Mouse (Mus musculus): ENCODE results near the gene Dync1i1. TPM values are rescaled to one million over a fixed set of nuclear protein-coding genes. Genes with fewer than 3 reads are reported as not detected.

Gene Dync1i1
- polyA plus RNA-seq, 1 experiment from 2014 or later = 16.2 TPM

GRCm38 (mm10) chr6:5734862-5735261 is 9.4 kb downstream of the Dync1i1 start:
- no peaks in the 10 kb centered on the region for H3K27me3 ChIP-seq (replicated peaks)
- H3K9ac ChIP-seq = no peak overlapping the region
- ATAC-seq (ENCODE audit: low FRiP score, low read depth) = no peak
- no peaks in the 10 kb centered on the region for H3K36me3 ChIP-seq
- H3K4me1 ChIP-seq = no peaks in the 10 kb centered on the region
- WGBS = 85% methylated on average over 1 of the region's 1 CpGs
- H3K9me3 ChIP-seq = no peaks in the 10 kb centered on the region
- H3K4me2 ChIP-seq (replicated peaks) = no peak overlapping the region
- no peak overlapping the region for H3K4me3 ChIP-seq
- H3K27ac ChIP-seq = no peak overlapping the region

GRCm38 (mm10) chr6:5739711-5740110 is 14.3 kb downstream of the Dync1i1 start:
- WGBS = 74% methylated on average over 7 of the region's 7 CpGs
- no peak overlapping the region for H3K4me3 ChIP-seq
- no peak overlapping the region for H3K27ac ChIP-seq
- no peak overlapping the region for H3K9ac ChIP-seq
- H3K27me3 ChIP-seq (replicated peaks) = no peaks in the 10 kb centered on the region
- H3K4me2 ChIP-seq (replicated peaks) = no peak overlapping the region
- peak; percentile 49; the same call in 1 of the 2 replicates for ATAC-seq (ENCODE audit: low FRiP score, low read depth)
- H3K36me3 ChIP-seq = no peaks in the 10 kb centered on the region
- no peaks in the 10 kb centered on the region for H3K4me1 ChIP-seq
- H3K9me3 ChIP-seq = no peaks in the 10 kb centered on the region

- ATAC-seq (ENCODE audit: low FRiP score, low read depth) = no peak
- Histone ChIP-seq H3K4me1 (no peaks in the 10 kb centered on the region), H3K9ac (no peak overlapping the region), H3K36me3 (no peaks in the 10 kb centered on the region), H3K27me3 (replicated peaks) (no peaks in the 10 kb centered on the region), H3K4me3 (no peak overlapping the region), H3K27ac (no peak overlapping the region), H3K9me3 (no peaks in the 10 kb centered on the region), H3K4me2 (replicated peaks) (no peak overlapping the region)
- whole genome bisulfite sequencing = 88% methylated on average over 6 of the region's 6 CpGs
Observed at GRCm38 (mm10) chr6:5741395-5742032, 16.1 kb downstream of the Dync1i1 start.

- no peaks in the 10 kb centered on the region for H3K27me3 ChIP-seq (replicated peaks)
- no peak overlapping the region for H3K4me2 ChIP-seq (replicated peaks)
- peaks cover 4% of the 10 kb centered on the region; the same call in 1 of the 2 replicates for H3K4me1 ChIP-seq
- no peak for ATAC-seq (ENCODE audit: low FRiP score, low read depth)
- H3K4me3 ChIP-seq = no peak overlapping the region
- H3K9ac ChIP-seq = no peak overlapping the region
- H3K36me3 ChIP-seq = no peaks in the 10 kb centered on the region
- no peak overlapping the region for H3K27ac ChIP-seq
- WGBS = 83% methylated on average over 6 of the region's 6 CpGs
- no peaks in the 10 kb centered on the region for H3K9me3 ChIP-seq
Observed at GRCm38 (mm10) chr6:5750079-5750711, 24.8 kb downstream of the Dync1i1 start.

DNA sequence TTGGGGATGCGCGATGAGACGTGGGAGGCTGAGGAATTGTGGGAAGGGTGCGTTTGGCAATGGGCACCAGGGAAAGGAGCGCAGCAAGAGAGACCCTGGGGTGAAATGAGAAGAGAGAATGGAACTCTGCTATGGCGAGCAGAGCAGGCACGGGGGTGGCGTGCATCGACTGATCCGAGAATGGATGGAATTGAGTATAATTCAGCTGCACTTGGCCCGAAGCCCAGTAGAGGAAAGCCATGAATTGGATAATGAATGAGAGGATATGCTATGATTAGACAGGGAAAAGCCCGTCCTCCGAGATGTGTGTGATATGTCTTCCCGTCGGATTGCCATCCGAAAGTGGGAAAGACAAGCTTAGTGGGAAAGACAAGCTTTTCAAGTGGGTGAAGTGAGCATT is 26.7 kb downstream of the Dync1i1 start:
- no peak overlapping the region for H3K4me2 ChIP-seq (replicated peaks)
- 81% methylated on average over 16 of the region's 16 CpGs for WGBS
- peaks cover 4% of the 10 kb centered on the region; the same call in 1 of the 2 replicates for H3K4me1 ChIP-seq
- H3K27ac ChIP-seq = no peak overlapping the region
- no peaks in the 10 kb centered on the region for H3K27me3 ChIP-seq (replicated peaks)
- no peak overlapping the region for H3K9ac ChIP-seq
- H3K9me3 ChIP-seq = no peaks in the 10 kb centered on the region
- H3K4me3 ChIP-seq = no peak overlapping the region
- ATAC-seq (ENCODE audit: low FRiP score, low read depth) = no peak
- no peaks in the 10 kb centered on the region for H3K36me3 ChIP-seq

GRCm38 (mm10) chr6:5752617-5753016 is 27.2 kb downstream of the Dync1i1 start:
- WGBS = 57% methylated on average over 5 of the region's 5 CpGs
- Histone ChIP-seq H3K4me3 (no peak overlapping the region), H3K4me2 (replicated peaks) (no peak overlapping the region)

DNA sequence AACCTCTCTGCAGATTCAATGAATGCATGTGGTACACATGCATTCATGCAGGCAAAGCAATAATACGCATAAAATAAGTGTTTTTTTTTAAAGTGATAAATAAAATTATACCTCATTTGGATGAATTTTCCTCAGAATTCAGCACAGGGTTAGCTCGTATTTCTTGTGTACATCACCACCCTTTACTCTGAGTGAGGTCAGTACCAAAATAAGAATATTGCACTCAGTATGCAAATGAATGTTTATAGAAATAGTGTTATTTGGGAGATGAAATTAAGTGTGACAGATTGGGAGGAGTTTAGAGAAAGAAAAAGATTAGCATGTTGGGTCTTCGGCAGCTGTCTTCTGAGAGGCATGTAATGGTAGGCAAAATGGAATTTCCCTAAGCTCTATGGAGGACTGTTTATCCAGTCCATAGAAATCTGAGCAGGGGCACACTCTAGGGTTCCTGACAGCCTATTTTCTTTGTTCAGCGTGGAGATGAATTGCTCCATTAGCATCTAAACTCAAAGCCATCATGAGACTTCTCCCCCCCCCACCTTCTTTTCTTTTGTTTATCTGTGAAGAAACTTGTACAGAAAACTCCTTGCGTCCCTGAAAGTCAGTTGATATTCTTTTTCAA is 31.2 kb downstream of the Dync1i1 start:
- H3K4me3 ChIP-seq = no peak overlapping the region
- no peak overlapping the region for H3K9ac ChIP-seq
- no peak overlapping the region for H3K4me2 ChIP-seq (replicated peaks)
- 34% methylated on average over 5 of the region's 5 CpGs for WGBS
- H3K9me3 ChIP-seq = no peaks in the 10 kb centered on the region
- H3K27me3 ChIP-seq (replicated peaks) = no peaks in the 10 kb centered on the region
- H3K27ac ChIP-seq = no peak overlapping the region
- no peaks in the 10 kb centered on the region for H3K36me3 ChIP-seq
- ATAC-seq (ENCODE audit: low FRiP score, low read depth) = peak; percentile 88
- peaks cover 4% of the 10 kb centered on the region; the same call in 1 of the 2 replicates for H3K4me1 ChIP-seq

More at GRCm38 (mm10) chr6:5752617-5753016, 27.2 kb downstream of the Dync1i1 start:
- Histone ChIP-seq H3K27ac (no peak overlapping the region), H3K27me3 (replicated peaks) (no peaks in the 10 kb centered on the region), H3K9ac (no peak overlapping the region), H3K9me3 (no peaks in the 10 kb centered on the region), H3K36me3 (no peaks in the 10 kb centered on the region), H3K4me1 (peaks cover 4% of the 10 kb centered on the region; the same call in 1 of the 2 replicates)
- peak; percentile 54 for ATAC-seq (ENCODE audit: low FRiP score, low read depth)

DNA sequence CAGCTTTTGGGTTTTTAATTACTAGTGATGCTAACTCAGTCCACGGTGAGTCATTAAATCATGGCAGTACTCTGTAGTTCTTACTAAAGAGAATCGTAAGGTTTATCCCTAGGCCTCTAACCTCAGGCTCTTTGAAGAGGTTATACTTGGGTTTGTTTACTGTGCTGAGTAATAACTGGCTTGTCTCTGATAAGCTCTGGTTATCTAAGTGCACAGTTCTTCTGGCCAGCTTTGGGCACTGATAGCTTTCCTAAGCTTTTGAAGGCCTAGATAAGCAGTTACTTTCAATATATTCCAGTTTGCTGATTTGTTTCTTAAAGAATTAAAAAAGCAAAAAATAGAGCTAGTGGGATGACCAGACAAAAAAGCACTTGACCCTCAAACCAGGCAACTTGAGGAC is 37.5 kb downstream of the Dync1i1 start:
- no peak overlapping the region for H3K4me2 ChIP-seq (replicated peaks)
- H3K36me3 ChIP-seq = no peaks in the 10 kb centered on the region
- H3K27ac ChIP-seq = no peak overlapping the region
- no peaks in the 10 kb centered on the region for H3K9me3 ChIP-seq
- no peak overlapping the region for H3K4me3 ChIP-seq
- WGBS = 84% methylated on average over 2 of the region's 2 CpGs
- ATAC-seq (ENCODE audit: low FRiP score, low read depth) = no peak
- no peaks in the 10 kb centered on the region for H3K4me1 ChIP-seq
- H3K27me3 ChIP-seq (replicated peaks) = no peaks in the 10 kb centered on the region
- no peak overlapping the region for H3K9ac ChIP-seq

GRCm38 (mm10) chr6:5768576-5768975 is 43.1 kb downstream of the Dync1i1 start:
- no peak for ATAC-seq (ENCODE audit: low FRiP score, low read depth)
- no peaks in the 10 kb centered on the region for H3K36me3 ChIP-seq
- no peak overlapping the region for H3K4me2 ChIP-seq (replicated peaks)
- H3K4me1 ChIP-seq = no peaks in the 10 kb centered on the region
- no peak overlapping the region for H3K9ac ChIP-seq
- no peak overlapping the region for H3K27ac ChIP-seq
- H3K4me3 ChIP-seq = no peak overlapping the region
- 80% methylated on average over 1 of the region's 1 CpGs for WGBS
- no peaks in the 10 kb centered on the region for H3K9me3 ChIP-seq
- H3K27me3 ChIP-seq (replicated peaks) = no peaks in the 10 kb centered on the region

- no peak overlapping the region for H3K9ac ChIP-seq
- WGBS = 90% methylated on average over 4 of the region's 4 CpGs
- no peaks in the 10 kb centered on the region for H3K27me3 ChIP-seq (replicated peaks)
- H3K4me2 ChIP-seq (replicated peaks) = no peak overlapping the region
- ATAC-seq (ENCODE audit: low FRiP score, low read depth) = no peak
- H3K9me3 ChIP-seq = no peaks in the 10 kb centered on the region
- H3K27ac ChIP-seq = no peak overlapping the region
- H3K36me3 ChIP-seq = no peaks in the 10 kb centered on the region
- no peak overlapping the region for H3K4me3 ChIP-seq
- no peaks in the 10 kb centered on the region for H3K4me1 ChIP-seq
Observed at GRCm38 (mm10) chr6:5770283-5770682, 44.8 kb downstream of the Dync1i1 start.

GRCm38 (mm10) chr6:5775461-5775860 is 50.0 kb downstream of the Dync1i1 start:
- H3K9ac ChIP-seq = no peak overlapping the region
- H3K4me3 ChIP-seq = no peak overlapping the region
- H3K36me3 ChIP-seq = no peaks in the 10 kb centered on the region
- no peaks in the 10 kb centered on the region for H3K27me3 ChIP-seq (replicated peaks)
- no peaks in the 10 kb centered on the region for H3K4me1 ChIP-seq
- no peaks in the 10 kb centered on the region for H3K9me3 ChIP-seq
- WGBS = 65% methylated on average over 3 of the region's 3 CpGs
- no peak overlapping the region for H3K27ac ChIP-seq
- no peak overlapping the region for H3K4me2 ChIP-seq (replicated peaks)
- no peak for ATAC-seq (ENCODE audit: low FRiP score, low read depth)

GRCm38 (mm10) chr6:5781752-5782151 is 56.3 kb downstream of the Dync1i1 start:
- H3K36me3 ChIP-seq = no peaks in the 10 kb centered on the region
- WGBS = 89% methylated on average over 6 of the region's 6 CpGs
- no peaks in the 10 kb centered on the region for H3K27me3 ChIP-seq (replicated peaks)
- H3K4me3 ChIP-seq = no peak overlapping the region
- no peak overlapping the region for H3K27ac ChIP-seq
- H3K4me1 ChIP-seq = no peaks in the 10 kb centered on the region
- ATAC-seq (ENCODE audit: low FRiP score, low read depth) = no peak
- no peak overlapping the region for H3K4me2 ChIP-seq (replicated peaks)
- no peaks in the 10 kb centered on the region for H3K9me3 ChIP-seq
- no peak overlapping the region for H3K9ac ChIP-seq

Measured in neural tube, embryonic 12.5 days (tissue).